Mouse (Mus musculus) liver, embryonic 16.5 days (tissue): ENCODE measurements around the gene Cenpb. TPM values are rescaled to one million over a fixed set of nuclear protein-coding genes. Genes with fewer than 3 reads are reported as not detected.
A peak's percentile ranks its signal among the peaks of the same experiment; 100 is the strongest.

Experiments used
- ATAC-seq: fragments of 200-750 bp; cut with Nextera tagmentation; 2 replicates; pipeline ENCODE4 v1.8.0; 2017; ENCODE audit warnings: low read depth, mild to moderate bottlenecking, moderate number of reproducible peaks, moderate library complexity
- H3K27ac ChIP-seq: fragments of 300-500 bp; sonication (generic); 2 replicates; pipeline ENCODE4 v1.5.1; 2014; ENCODE audit warnings: mild to moderate bottlenecking, low read length
- H3K27me3 ChIP-seq: fragments of 300-500 bp; sonication (generic); 2 replicates; pipeline ENCODE4 v1.6.1; 2014; ENCODE audit warnings: low read depth, low read length, mixed read lengths; ENCODE audit not compliant: control insufficient read depth, insufficient read depth
- H3K36me3 ChIP-seq: fragments of 300-500 bp; sonication (generic); 2 replicates; pipeline ENCODE4 v1.6.1; 2014; ENCODE audit warnings: mild to moderate bottlenecking; ENCODE audit not compliant: control insufficient read depth, insufficient read depth
- H3K4me1 ChIP-seq: fragments of 300-500 bp; sonication (generic); 2 replicates; pipeline ENCODE4 v1.6.1; 2014; ENCODE audit warnings: low read depth, low read length, mixed read lengths; ENCODE audit not compliant: control insufficient read depth
- H3K4me2 ChIP-seq: fragments of 300-500 bp; sonication (generic); 2 replicates; pipeline ENCODE4 v1.6.1; 2014; ENCODE audit warnings: low read depth, low read length, mixed read lengths
- H3K4me3 ChIP-seq: fragments of 300-500 bp; sonication (generic); 2 replicates; pipeline ENCODE4 v1.5.1; 2014; ENCODE audit warnings: low read depth, mild to moderate bottlenecking, low read length
- H3K9ac ChIP-seq: fragments of 300-500 bp; sonication (generic); 2 replicates; pipeline ENCODE4 v1.6.1; 2014; ENCODE audit warnings: low read depth, low read length
- H3K9me3 ChIP-seq: fragments of 300-500 bp; sonication (generic); replicated peaks from 2 replicates; pipeline ENCODE4 v1.6.1; 2016; ENCODE audit warnings: low read length; ENCODE audit not compliant: control insufficient read depth
- WGBS: fragments of 180-500 bp; shearing (Covaris S2); extraction: QIAGEN DNeasy Blood & Tissue Kit; methylation state at CpG from one replicate; pipeline ENCODE4 v1.1.7; 2014; ENCODE audit not compliant: insufficient replicate concordance; 5-methylcytosine and 5-hydroxymethylcytosine counted together
- polyA plus RNA-seq: library from polyadenylated mRNA; unstranded; fragments of >200 nt; fragmentation: Nextera tagmentation; extraction: Ambion mirVana; gene quantifications from 2 replicates; pipeline ENCODE4 v1.2.1, GENCODE M21; 2015

Gene Cenpb
- polyA plus RNA-seq, 1 experiment from 2014 or later: 3.0 TPM

GRCm38 (mm10) chr2:131132111-131132888 is 47.6 kb downstream of the Cenpb start:
- ATAC-seq: no peak
- H3K36me3 ChIP-seq: no peaks in the 10 kb centered on the region
- no peak overlapping the region for H3K9ac ChIP-seq
- no peak overlapping the region for H3K4me3 ChIP-seq
- no peaks in the 10 kb centered on the region for H3K9me3 ChIP-seq
- peaks cover 73% of the 10 kb centered on the region for H3K4me1 ChIP-seq
- WGBS: 74% methylated on average over 10 of the region's 10 CpGs
- H3K4me2 ChIP-seq: no peak overlapping the region
- peak overlapping the region; percentile 37; the same call in 1 of the 2 replicates for H3K27ac ChIP-seq
- no peaks in the 10 kb centered on the region for H3K27me3 ChIP-seq

- H3K9ac ChIP-seq: no peak overlapping the region; the same call in 1 of the 2 replicates
- H3K4me2 ChIP-seq: no peak overlapping the region
- 87% methylated on average over 2 of the region's 2 CpGs for WGBS
- no peaks in the 10 kb centered on the region for H3K36me3 ChIP-seq
- H3K4me1 ChIP-seq: peaks cover 77% of the 10 kb centered on the region
- H3K27ac ChIP-seq: no peak overlapping the region; the same call in 1 of the 2 replicates
- no peaks in the 10 kb centered on the region for H3K9me3 ChIP-seq
- no peak overlapping the region for H3K4me3 ChIP-seq
- ATAC-seq: no peak
- H3K27me3 ChIP-seq: no peaks in the 10 kb centered on the region
Observed at GRCm38 (mm10) chr2:131130849-131131248, 49.0 kb downstream of the Cenpb start.

GRCm38 (mm10) chr2:131129836-131130235 is 50.0 kb downstream of the Cenpb start:
- H3K4me3 ChIP-seq: no peak overlapping the region
- 43% methylated on average over 5 of the region's 5 CpGs for WGBS
- H3K4me2 ChIP-seq: peak overlapping the region; percentile 41
- ATAC-seq: peak; percentile 83
- no peaks in the 10 kb centered on the region for H3K27me3 ChIP-seq
- 0 out of 2 replicates have a peak overlapping the region, but pooled peaks have one; percentile 22 for H3K9ac ChIP-seq
- no peaks in the 10 kb centered on the region for H3K36me3 ChIP-seq
- H3K4me1 ChIP-seq: peaks cover 69% of the 10 kb centered on the region
- H3K9me3 ChIP-seq: no peaks in the 10 kb centered on the region
- H3K27ac ChIP-seq: peak overlapping the region; percentile 75

DNA sequence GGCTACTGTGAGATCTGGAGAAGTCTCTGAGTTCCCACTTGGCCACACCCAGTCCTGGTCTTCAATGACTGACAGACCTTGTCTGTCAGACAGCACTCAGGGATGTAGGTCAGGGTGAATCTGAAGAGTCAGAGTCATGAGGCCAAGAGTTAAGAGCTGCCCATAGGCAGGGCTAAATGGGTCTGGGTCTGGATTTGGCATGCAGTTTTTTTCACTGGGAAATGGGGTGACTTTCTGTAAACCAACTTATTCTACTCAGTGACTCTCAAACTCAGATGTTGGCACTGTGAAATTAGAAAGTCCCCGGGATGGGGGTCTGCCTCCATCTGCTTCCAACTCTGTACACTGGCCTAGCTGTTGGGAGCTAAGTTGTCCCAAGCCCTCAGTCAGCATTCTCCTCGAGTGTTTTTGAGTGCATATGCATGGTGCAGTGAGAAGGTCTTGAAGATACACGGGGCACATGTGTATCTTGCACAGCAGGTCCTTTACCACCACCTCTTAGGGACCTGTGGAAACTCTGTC is 51.2 kb downstream of the Cenpb start:
- no peaks in the 10 kb centered on the region for H3K36me3 ChIP-seq
- ATAC-seq: no peak
- H3K9me3 ChIP-seq: no peaks in the 10 kb centered on the region
- H3K27ac ChIP-seq: peak overlapping the region; percentile 75
- peak overlapping the region; percentile 22; the same call in 1 of the 2 replicates for H3K9ac ChIP-seq
- no peak overlapping the region for H3K4me3 ChIP-seq
- H3K4me1 ChIP-seq: peaks cover 60% of the 10 kb centered on the region
- WGBS: 55% methylated on average over 3 of the region's 3 CpGs
- H3K27me3 ChIP-seq: no peaks in the 10 kb centered on the region; the same call in 1 of the 2 replicates
- H3K4me2 ChIP-seq: peak overlapping the region; percentile 84; the same call in 1 of the 2 replicates

GRCm38 (mm10) chr2:131128211-131128610 is 51.7 kb downstream of the Cenpb start:
- H3K4me3 ChIP-seq: peak overlapping the region; percentile 64
- H3K27me3 ChIP-seq: no peaks in the 10 kb centered on the region; the same call in 1 of the 2 replicates
- peaks cover 60% of the 10 kb centered on the region for H3K4me1 ChIP-seq
- no peak for ATAC-seq
- no peaks in the 10 kb centered on the region for H3K36me3 ChIP-seq
- WGBS: 75% methylated on average over 5 of the region's 5 CpGs
- H3K9me3 ChIP-seq: no peaks in the 10 kb centered on the region
- peak overlapping the region; percentile 8; the same call in 1 of the 2 replicates for H3K9ac ChIP-seq
- no peak overlapping the region; the same call in 1 of the 2 replicates for H3K27ac ChIP-seq
- H3K4me2 ChIP-seq: peak overlapping the region; percentile 84

GRCm38 (mm10) chr2:131127161-131127730 is 52.6 kb downstream of the Cenpb start, which contains the start of gene Hspa12b:
TSS of gene Hspa12b (plus strand) at chr2:131127280.
- peak; percentile 76 for ATAC-seq
- Histone ChIP-seq H3K9ac (peak within 1 kb of the TSS; percentile 69), H3K9me3 (no peaks in the 10 kb centered on the region), H3K27me3 (no peaks in the 10 kb centered on the region; the same call in 1 of the 2 replicates), H3K4me2 (peak within 1 kb of the TSS; percentile 84), H3K36me3 (no peaks in the 10 kb centered on the region), H3K4me1 (peaks cover 60% of the 10 kb centered on the region), H3K4me3 (peak within 1 kb of the TSS; percentile 64), H3K27ac (peak within 1 kb of the TSS; percentile 45; the same call in 1 of the 2 replicates)
- WGBS: 2% methylated on average over 28 of the region's 28 CpGs

- H3K9ac ChIP-seq: no peak overlapping the region
- WGBS: 59% methylated on average over 9 of the region's 9 CpGs
Observed at GRCm38 (mm10) chr2:131125964-131126815, 53.7 kb downstream of the Cenpb start.

More at GRCm38 (mm10) chr2:131125964-131126815, 53.7 kb downstream of the Cenpb start:
- no peak overlapping the region for H3K4me2 ChIP-seq
- no peak for ATAC-seq
- H3K36me3 ChIP-seq: no peaks in the 10 kb centered on the region
- H3K27me3 ChIP-seq: no peaks in the 10 kb centered on the region; the same call in 1 of the 2 replicates
- 0 out of 2 replicates have a peak overlapping the region, but pooled peaks have one; percentile 3 for H3K27ac ChIP-seq
- peaks cover 49% of the 10 kb centered on the region for H3K4me1 ChIP-seq
- no peaks in the 10 kb centered on the region for H3K9me3 ChIP-seq
- H3K4me3 ChIP-seq: no peak overlapping the region
